In the genomic region with DNA sequence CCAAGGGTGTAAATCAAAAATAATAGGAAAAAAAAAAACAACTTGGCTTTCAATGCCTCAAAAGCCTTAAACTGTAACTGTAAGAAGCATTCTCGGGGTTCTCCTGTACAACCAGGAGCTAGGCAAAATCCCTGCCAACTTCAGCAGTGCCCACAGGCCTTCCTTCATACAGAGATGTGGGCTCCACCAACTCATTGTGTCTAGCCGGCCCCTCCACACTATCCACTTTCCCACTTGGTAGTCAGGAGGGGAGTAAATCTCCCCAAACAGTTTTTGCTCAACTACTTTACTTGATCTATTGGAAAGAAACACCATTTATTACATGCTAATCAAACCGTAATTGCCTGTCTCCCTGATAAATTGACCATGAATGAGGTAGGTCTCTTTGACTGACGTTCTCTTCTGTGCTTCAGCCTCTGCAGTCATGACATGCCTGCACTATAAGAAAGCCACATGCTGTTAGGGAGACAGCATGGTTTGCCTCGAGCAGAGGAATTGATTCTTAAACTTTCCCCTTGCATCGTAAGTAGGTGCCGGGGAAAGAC, we compare ENCODE assay signal across 28 mouse cellular contexts.
"Had no signal": no experiment of that assay in that cellular context is flagged by ENCODE, and none has a peak within 500 bp of the region (broad histone marks: within the 10 kb centered on the region; RNA-seq: fewer than 3 reads in every experiment).

No protein-coding gene starts in this region.

- DNase-seq: gastrocnemius, adult 2 months; gastrocnemius, postnatal 10 days; gastrocnemius, postnatal 25 days; heart, adult 18-20 months; heart, postnatal 10 days; heart, postnatal 4 days; kidney, adult 18-20 months; kidney, adult 8-10 months; kidney, postnatal 14 days; kidney, postnatal 4 days; liver; liver, embryonic 13.5 days; liver, postnatal 0 days had no signal

- H3K9ac ChIP-seq: heart, embryonic 12.5 days; hindbrain, embryonic 12.5 days; hindbrain, embryonic 14.5 days; intestine, embryonic 15.5 days; limb, embryonic 12.5 days; liver, embryonic 13.5 days; liver, embryonic 15.5 days; liver, postnatal 0 days had no signal

- H3K27ac ChIP-seq: gastrocnemius, adult 2 months; heart, embryonic 10.5 days; hindbrain, embryonic 10.5 days; hindbrain, embryonic 12.5 days; hindbrain, embryonic 14.5 days; intestine, embryonic 15.5 days; layer of hippocampus, adult 2 months; left cerebral cortex, adult 2 months; limb, embryonic 10.5 days; limb, embryonic 12.5 days; liver, embryonic 13.5 days; liver, embryonic 15.5 days had no signal

- H3K4me3 ChIP-seq: gastrocnemius, adult 2 months; heart, embryonic 10.5 days; heart, embryonic 12.5 days; hindbrain, embryonic 10.5 days; hindbrain, embryonic 12.5 days; intestine, embryonic 15.5 days; layer of hippocampus, adult 2 months; left cerebral cortex, adult 2 months; limb, embryonic 10.5 days; limb, embryonic 12.5 days; liver, embryonic 13.5 days; liver, embryonic 15.5 days had no signal

- H3K4me2 ChIP-seq: heart, embryonic 12.5 days; hindbrain, embryonic 12.5 days; hindbrain, embryonic 14.5 days; intestine, embryonic 15.5 days; limb, embryonic 12.5 days; liver, embryonic 11.5 days; liver, embryonic 13.5 days; liver, embryonic 15.5 days had no signal

- H3K27me3 ChIP-seq: heart, embryonic 12.5 days; hindbrain, embryonic 12.5 days; intestine, embryonic 15.5 days; liver, embryonic 13.5 days; liver, embryonic 15.5 days had no signal

- H3K4me1 ChIP-seq: heart, embryonic 10.5 days; intestine, embryonic 15.5 days; limb, embryonic 10.5 days; limb, embryonic 12.5 days; liver, embryonic 13.5 days; liver, embryonic 15.5 days had no signal

- ATAC-seq: hindbrain, embryonic 16.5 days; inflammation-experienced regulatory T-cells, adult 6 months; intestine, embryonic 15.5 days; intestine, postnatal 0 days; liver, postnatal 0 days had no signal

- H3K9me3 ChIP-seq: heart, embryonic 10.5 days; hindbrain, embryonic 10.5 days; intestine, embryonic 15.5 days; limb, embryonic 10.5 days; limb, embryonic 12.5 days; liver, embryonic 15.5 days had no signal

- H3K36me3 ChIP-seq: heart, embryonic 10.5 days; heart, embryonic 12.5 days; hindbrain, embryonic 10.5 days; hindbrain, embryonic 12.5 days; intestine, embryonic 15.5 days; limb, embryonic 10.5 days; limb, embryonic 12.5 days; liver, embryonic 13.5 days; liver, embryonic 15.5 days had no signal
